Mouse (Mus musculus) brain, adult 2 months (tissue): ENCODE measurements at regions not wholly inside any gene's neighbourhood (a gene's known extent, or its start where the extent isn't known, plus 50 kb on each side); places are given as distances from the start of the nearest gene placed in this dataset.

Experiments
- DNase-seq: peaks from one replicate; pipeline ENCODE4 v3.0.0; 2011; ENCODE audit warnings: low read depth, low spot score

DNA sequence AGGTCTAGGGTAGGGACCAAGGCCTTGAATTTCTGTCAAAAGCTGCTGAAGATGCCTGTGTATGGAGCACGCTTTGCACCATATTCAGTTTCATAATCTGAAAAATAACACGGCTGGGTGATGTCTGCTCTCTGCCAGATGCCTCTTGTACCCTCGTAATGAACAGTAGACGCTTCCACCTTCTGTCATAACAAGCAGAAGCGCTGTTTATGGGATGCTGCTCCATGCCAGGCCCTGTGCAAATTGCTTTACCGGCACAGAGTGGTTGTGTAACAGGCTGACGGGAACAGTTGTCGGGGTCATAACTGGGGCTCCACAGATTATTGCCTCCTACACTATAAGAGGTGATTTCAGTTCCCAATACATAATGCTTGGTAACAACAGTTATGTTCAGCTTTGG is 211.5 kb upstream of the Tnp1 start:
- DNase-seq: peak; percentile 49

DNA sequence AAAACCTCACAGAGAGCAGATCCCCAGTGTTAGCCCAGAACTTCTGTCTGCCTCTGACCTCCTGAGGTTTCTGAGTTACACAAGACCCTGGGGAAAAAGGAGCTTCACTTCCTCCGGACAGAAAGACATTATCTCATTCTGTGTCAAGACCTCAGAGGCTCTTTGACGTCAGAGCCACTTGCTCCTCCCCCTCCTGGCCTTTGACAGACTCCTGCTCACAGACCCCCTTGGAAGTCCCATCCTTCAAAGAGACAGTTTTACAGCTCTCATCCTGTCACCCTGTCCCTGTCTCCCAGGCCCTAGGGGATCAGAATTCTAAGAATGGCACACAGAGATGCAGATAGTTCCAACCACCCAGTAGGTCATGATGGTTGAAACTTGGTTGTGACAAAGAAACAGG is 206.2 kb upstream of the Tnp1 start:
- no peak for DNase-seq

DNA sequence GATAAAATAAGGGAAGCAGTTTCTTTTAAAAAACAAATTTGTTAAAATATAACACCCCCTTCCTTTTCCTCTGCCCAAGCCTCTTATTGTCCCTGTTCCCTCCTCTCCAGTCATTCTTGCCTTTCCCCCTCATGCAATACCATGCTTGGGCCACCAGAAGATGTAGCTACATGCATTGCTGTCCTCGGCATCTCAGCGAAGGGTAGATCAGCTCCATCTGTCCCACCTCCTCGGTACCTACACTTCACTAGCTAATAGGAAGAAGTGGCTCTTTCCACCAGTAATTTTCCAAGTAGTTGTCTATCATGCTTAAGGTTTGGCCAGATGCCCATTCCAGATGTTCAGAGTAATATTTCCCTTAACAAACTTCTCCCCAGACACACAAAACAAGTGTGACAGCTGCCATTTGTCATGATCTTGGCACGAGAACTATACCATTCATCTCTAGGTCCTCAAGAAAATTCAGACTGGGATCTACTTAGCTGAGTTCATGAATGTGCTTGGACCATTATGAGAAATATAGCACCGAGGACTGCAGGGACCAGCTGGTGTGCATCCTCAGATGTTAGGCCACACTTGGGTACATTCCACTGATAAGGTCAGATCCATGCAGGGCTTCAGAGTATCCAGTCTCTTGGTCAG is 198.7 kb upstream of the Tnp1 start:
- DNase-seq: no peak

DNA sequence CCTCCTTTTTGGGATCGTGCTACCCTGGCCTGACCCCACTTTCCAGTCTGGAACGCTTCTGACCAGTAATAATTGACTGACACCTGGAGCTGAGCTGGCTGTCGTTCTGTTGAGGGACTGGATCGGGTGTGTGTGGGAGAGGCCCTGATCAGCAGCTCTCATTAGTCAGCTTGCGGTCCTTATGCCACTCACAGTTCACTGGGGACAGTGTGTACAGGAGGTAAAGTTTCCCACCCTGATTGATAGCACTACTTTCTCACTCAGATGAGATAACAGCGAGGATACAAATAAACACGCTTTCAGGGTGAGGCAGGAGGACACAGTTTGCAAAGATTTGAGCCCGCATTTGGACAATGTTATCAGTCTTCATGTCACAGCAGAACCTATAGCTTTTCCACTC is 191.7 kb upstream of the Tnp1 start:
- no peak for DNase-seq

DNA sequence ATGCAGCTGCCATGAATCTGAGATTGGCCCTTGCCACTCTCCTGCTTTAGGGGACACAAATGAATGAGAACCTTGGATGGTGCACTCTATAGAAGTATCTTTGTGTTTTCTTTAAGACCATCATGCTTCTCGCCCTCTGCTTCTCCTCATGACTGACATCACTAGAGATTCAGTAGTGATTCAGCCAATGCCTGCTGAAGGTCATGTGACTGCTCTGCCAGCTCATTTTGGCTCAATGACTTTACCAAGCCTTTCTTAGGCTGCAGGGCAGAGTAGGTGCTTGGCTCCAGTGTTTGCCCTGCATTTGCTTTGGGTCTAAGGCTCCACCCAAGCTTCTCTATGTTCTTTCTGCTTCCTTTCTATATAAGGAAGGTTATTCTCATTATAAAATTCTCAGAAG is 190.1 kb upstream of the Tnp1 start:
- no peak for DNase-seq

DNA sequence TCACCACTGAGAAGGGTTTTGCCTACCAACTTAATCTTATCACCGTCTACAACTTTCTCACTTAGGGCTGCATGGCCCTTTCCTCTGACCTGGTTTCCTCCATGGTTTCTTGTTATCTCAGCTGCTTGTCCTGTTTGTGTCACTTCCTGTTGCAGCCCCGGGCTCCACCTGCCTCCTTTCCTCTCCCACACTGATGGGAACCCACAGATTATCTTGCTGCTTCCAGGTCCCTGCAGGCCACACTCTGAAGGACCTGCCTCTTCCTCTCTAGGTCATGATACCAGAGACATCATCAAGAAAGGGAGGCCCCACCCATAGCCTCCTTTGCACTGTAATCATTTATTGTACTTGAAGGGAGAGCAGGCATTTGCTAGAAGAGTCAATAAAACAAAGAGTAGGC is 184.4 kb upstream of the Tnp1 start:
- no peak for DNase-seq

DNA sequence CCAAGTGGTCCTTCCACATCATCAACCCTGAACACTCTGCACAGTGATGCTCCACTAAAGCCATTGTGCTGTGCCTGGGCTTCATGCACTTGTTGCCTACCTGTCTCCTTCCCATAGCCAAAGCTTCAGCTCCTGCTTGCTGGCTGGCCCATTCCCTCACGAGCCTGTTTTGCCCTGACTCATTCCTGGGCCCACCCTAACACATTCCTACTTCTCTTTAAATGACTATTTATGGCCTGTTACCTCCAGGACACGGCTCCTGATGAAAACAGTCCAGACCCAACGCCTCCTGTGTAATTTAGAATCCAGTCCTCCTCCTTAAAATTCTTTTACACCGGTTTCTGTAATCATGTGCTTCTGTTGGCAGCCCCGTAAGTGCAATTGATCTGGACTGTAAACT is 175.1 kb upstream of the Tnp1 start:
- DNase-seq: no peak

DNA sequence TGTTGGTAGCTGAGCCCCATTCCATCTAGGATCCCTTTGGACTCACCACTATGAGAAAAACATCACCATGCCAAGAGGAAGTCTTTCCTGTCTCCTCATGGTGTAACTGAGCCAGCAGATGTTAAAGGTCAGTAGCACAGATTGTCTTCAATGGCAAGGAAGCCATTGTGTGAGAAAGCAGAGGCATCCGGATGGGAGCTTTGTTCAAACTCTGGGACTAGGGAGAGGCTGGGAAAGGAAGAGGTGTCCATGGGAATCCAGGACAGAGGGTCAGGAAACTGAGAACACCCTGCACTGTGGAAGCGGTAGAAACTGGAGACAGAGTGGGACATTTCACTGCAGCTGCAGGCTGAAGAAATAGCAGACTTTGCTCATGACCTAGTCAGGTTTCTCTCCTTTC is 173.1 kb upstream of the Tnp1 start:
- no peak for DNase-seq

DNA sequence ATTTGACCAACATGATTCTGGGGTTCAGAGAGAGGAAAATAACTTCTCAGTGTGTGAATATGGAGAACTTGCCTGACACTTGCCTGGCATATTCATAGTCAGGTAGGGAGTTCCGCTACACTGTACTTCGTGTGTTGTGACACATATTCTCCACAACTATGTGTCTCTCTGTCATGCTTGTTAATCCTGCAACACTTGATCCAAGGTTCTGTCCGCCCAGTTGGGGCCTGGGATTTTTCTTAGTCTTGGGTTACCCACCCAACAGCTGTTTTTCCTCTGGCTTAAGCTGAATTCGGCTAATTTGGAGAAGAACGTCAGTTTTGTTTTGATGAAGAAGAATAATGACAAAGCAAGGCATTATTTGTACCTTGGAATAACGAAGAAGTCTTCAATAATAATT is 168.8 kb upstream of the Tnp1 start:
- no peak for DNase-seq

DNA sequence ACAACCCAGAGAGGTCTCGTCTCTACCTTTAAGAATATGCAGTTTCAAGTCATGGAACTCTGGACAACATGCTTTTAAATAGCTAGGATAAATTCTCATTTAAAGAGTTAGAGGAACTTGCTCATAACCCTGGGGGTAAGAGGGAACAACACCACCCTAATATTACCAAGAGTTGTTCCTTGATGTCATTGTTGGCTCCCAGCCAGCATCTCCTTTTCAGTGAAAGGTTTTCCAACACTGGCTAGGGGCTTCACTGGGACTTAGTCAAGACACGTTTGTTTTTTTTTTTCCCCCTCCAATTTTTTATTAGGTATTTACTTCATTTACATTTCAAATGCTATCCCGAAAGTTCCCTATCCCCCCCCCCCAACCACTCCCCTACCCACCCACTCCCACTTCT is 163.1 kb upstream of the Tnp1 start:
- DNase-seq: no peak

DNA sequence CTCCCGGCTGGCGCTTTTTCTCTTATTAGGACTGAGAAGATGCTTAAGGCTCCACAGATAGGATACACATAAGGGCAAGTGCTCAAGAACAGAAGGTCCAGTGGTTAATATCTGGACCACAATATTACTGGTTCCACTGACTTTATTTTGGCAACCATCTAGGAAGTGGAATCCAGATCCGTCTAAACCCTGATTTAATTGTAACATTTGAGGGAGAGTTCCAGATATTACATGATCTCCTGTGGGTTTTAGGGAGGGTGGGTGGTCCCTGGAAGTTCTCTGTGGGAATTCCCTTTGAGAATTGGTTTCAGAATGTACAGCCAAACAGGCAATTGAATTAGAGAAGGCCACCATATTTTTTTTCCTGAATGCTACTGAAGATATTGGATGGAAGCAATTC is 161.4 kb upstream of the Tnp1 start:
- DNase-seq: no peak

DNA sequence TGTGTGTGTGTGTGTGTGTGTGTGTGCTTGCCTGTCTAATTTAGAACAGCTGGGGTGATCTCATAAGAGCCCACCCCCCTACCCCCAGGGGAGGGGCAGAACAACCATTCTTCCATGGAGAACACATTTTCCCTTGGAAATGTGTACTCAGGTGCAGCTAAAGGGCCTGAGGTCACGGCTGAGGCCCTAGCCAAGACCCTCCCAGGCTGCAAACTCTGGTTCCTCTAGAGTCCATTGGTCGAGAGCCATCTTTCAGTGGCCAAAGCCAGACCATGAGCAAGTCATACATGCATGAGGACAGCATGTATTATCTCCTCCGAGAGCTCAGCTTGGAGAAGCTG is 154.9 kb upstream of the Tnp1 start:
- no peak for DNase-seq

DNA sequence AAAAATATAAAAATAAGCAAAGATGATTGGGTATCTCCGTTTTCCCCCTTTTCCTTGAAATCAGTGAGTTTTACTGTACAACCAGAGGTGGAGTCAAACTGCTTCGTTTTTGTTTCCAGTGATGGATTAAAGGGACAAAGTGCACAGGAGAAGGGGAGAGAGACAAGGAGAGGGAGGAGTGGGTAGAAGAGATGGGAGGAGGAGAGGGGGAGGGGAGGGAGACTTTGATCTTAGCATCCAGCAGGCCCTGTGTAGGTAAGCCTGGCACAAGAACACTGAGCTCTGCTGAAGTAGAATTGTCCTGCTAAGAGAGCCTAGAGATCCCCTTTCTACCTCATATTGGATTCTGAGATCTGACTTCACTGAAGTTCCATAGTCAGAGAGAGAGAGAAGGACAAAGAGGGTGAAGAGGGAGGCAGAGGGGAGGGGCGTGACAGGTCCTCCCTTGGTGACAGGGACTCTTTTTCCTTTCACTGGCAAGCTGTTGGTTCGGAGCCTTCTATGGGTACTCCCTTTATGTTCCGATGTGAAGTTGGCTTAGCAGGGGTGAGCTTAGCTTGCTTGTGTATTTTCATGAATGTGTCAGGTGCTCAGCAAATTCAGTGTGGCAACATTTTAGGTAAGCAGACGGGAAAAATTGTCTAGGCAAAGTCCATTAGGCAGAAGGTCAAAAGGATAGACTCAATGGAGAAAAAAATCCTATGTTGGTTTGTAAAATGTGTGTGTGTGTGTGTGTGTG is 154.4 kb upstream of the Tnp1 start:
- no peak for DNase-seq

DNA sequence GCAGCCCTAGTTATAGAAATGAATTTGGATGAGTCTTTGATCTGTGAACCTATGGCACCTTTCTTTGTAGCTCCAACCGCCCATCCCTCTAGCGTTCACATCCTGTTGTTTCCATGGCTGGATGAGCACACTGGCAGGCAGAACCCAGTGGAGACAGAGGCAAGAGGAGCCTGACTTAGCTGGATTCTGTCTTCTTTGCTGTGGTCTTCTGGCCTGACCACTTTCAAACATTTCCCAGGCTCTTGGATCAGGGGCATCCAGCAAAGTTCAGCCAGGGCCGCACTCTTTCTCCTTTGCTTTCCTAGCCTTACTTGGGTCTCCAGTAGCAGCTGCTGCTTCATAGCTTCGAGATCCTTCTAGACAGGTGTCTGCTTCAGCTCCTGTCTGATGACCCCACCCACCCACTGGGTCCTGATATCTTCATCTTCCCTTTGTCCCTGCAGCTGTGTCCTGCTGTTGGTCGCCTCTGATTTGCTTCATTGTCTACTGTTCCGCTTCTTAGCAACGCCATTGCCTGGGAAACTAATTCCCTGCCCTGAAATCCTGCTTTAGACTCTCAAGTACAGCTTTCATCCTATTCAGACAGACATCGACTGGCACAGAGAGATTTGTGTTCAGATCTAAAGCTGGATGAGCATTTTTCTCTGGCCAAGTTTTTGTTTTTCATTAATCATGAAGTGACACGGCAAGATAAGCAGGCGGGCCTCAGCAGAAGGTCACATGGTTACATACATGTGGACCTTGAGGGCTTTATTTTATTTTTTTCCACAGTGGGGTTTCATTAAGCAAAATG is 153.6 kb upstream of the Tnp1 start:
- DNase-seq: peak; percentile 40

DNA sequence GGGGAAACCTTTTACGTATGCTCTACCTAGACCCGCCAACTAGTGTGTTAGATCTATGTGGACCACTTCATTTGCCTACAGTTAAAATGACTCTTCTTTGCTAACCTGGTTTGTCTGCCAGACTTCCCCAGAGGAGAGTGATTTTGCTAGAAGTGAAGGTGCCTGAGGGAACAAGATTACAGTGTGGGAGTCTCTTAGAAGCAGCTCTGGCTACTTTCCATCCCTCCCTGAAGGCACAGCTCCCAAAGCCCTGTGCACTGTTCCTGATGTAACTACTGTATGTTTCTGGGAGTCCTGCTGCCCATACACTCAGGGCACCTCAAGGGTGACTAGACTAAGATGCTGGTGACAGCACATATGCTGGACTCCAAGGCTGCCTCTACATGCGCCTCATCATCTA is 144.5 kb upstream of the Tnp1 start:
- DNase-seq: peak; percentile 57

DNA sequence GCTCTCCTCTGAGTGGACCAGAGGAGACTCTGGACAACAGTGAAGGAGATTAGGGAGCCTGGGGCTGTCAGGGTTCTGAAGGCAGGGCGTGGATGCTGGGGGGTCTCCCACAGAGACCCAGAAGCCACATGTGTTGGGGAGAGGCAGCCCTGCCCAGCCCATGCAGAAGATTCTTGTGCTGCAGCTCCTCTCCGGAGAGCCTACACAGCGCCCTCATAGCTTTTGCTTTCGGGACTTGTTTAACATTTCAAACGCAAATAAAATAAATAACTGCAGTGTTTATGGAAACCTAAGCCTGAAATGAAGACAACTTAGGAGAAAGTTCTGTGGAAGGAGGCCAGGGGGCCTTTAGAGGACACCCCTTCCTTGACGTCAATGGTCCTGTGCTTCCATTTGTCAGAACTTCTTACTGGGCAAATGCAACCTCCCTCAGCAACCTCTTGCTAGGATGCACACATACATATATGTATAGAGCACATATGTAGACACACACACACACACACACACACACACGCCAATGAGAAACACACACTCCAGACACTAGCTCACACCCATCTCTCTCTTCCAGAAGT is 143.8 kb upstream of the Tnp1 start:
- DNase-seq: no peak

DNA sequence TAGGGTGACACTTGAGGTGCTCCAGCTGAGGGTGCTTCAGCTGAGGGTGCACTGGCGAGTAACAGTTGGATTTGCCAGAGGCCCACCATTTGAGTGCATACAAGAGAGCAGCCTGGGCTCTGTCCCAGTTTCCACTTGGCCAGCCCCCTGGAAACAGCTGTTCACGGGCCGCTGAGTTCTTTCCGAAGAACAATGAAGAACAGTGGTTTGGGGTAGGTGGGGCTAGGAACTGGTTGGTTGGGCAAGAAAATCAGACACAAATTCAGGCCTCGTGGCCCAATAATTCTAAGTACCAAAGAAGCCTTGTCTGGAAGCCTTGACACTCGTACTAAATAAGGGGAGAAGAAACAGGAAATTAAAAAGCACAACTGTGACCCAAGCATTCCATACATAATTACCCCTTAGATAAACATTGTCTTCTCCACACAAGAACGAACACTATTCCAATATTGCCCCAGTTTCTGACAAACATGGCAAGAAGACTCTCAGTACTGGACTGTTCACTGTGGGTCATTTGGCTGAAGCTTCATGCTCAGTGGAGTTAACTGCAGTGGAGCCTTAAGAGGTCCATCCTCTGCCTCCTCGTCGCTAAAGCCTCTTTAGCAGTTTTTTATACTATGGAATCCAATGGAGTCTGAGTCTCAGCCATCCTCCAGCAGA is 137.9 kb upstream of the Tnp1 start:
- DNase-seq: no peak

DNA sequence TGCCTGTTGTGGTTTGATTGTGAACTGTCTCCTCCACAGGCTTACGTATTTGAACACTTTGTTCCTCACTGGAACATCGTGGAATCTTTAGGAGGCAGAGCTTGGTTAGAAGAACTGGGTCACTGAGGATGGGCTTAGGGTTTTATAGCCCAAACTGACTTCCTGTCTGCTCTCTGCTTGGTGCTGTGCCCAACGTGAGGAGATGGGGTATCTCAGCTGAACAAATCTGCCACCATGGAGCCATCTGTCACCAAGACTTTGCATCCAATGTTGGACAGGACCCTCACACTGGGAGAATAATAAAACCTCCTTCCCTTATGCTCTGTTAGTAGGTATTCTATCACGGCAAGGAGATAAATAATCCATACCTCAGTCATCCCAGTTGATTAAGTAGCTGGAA is 134.2 kb upstream of the Tnp1 start:
- no peak for DNase-seq

DNA sequence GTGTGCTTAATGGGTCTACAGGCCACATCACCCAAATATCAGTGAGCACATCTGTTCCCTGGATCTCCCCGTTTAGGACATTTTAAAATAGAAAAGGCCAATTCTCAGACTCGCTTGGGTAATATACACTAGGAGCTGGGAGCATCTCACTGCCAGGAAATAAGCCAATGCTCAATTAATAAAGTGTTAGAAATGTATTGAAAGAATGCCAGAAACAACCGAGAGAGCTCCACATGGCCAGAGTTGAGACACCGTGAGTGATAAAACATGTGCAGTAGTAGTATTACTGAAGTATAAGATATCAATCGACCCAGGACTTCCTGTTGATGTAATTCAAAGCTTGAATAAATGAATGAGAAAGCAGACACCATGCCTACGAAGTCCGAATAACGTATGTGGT is 127.1 kb upstream of the Tnp1 start:
- no peak for DNase-seq

DNA sequence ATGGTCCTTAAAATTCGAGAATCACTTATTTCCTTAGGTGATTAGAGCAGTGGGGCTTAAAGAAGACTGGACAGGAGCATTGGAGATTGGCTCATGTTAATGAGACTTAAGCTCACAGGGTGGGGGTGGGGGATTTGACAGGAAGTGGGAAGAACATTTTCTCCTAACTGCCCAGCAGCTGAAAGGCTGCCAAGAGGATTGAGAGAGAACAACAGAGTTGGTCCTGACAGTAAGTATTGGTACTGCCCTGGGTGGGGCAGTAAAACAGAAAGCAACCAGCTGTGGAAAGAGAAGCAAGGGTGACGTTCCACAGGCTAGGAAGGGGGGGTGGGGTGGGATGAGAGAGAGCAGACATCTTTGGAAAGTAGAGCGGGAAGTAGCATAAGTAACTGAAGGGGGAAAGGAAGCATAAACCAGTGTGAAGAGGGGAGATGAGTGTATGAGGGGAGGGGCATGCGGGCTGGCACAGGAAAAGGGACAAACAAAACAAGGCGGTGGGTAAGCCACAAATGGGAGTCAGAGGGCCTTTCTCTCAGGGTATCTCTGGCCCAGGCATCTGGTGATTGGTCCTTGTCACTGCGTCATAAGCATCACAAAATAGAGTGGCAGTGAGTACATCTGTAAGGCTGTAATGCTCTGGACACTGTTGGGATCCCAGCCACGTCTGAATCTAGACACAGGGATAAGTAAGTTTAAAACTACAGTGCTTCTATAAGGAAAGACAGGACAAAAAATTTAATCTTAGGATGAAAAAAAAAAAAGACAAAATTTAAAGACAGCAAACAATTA is 125.0 kb upstream of the Tnp1 start:
- DNase-seq: no peak

DNA sequence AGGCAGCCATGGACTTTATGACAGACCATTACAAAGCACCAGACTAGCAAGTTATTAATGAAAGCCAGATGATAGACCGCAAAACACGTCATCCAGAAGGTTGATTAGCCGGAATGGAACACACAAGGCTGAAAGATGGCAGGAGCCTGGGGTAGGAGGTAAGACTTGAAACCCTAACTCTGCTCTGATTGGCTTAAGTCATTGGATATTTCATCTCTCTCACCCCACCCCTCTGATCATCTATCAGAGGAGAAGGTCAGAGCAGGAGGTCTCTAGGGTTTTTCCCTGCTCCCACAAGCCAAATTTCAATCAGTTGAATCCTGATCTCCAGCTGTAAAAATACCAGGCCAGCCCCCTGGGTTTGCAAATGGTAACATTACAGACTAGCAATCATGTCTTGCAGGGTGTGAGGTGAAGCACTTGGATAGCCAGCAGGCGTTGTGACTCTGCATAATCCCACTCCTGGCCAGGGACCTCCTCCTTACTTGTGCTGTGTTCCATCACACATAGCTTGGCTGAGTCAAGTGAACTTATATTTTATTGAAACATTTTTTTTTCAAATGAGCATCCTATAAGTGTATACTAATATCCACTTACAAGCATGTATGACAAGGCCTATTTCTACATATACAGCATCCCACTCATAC is 114.6 kb upstream of the Tnp1 start:
- DNase-seq: no peak
